Mouse (Mus musculus): ENCODE data around the gene Tcn2. TPM values are rescaled to one million over a fixed set of nuclear protein-coding genes. Genes with fewer than 3 reads are reported as not detected.

Gene Tcn2
- polyA plus RNA-seq, 1 experiment: 62.0 TPM

DNA sequence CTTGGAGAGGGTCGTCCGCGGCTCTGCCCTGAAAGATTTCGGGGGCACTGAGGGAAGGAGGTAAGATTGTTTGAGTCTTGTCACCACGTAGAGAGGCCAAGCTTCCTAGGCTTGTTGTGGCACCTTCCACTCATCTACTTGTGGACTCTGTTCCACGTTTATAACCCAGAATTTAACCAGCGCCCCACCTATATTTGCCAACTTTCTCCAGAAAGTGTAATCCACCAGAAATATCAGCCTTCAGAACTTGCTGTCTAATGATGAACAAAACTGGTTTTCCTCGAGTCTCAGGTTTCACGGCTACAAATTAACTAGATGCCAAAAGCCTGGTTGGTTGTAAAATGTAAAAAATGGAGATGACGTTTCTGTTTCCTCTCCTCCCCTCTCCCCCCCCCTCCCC, 36.5 kb downstream of the Tcn2 start:
- Histone ChIP-seq H3K27me3 (ENCODE audit: control insufficient read depth, insufficient read depth, low read length) (no peaks in the 10 kb centered on the region), H3K4me1 (ENCODE audit: control insufficient read depth, insufficient read depth, insufficient read length) (peaks cover 2% of the 10 kb centered on the region; the same call in 1 of the 2 replicates), H3K4me3 (ENCODE audit: extremely low read depth, insufficient read depth, insufficient read length) (peak overlapping the region; percentile 53; the same call in 1 of the 2 replicates), H3K27ac (ENCODE audit: insufficient read depth, low read length) (no peak overlapping the region), H3K36me3 (ENCODE audit: control insufficient read depth, insufficient read depth, low read length) (no peaks in the 10 kb centered on the region)
- TF ChIP-seq CTCF (IDR thresholded peaks at IDR 0.05; ENCODE audit: extremely low read depth, insufficient read depth, insufficient read length, insufficient replicate concordance) (no peak), POLR2A (IDR thresholded peaks at IDR 0.05; ENCODE audit: low read depth, low read length) (no peak)
- DNase-seq (ENCODE audit: low read depth in 1 of 2, low spot score in 2 of 2): peak in 1 of 2 experiments; percentile 11
- WGBS: 4% methylated on average over 10 of the region's 10 CpGs

DNA sequence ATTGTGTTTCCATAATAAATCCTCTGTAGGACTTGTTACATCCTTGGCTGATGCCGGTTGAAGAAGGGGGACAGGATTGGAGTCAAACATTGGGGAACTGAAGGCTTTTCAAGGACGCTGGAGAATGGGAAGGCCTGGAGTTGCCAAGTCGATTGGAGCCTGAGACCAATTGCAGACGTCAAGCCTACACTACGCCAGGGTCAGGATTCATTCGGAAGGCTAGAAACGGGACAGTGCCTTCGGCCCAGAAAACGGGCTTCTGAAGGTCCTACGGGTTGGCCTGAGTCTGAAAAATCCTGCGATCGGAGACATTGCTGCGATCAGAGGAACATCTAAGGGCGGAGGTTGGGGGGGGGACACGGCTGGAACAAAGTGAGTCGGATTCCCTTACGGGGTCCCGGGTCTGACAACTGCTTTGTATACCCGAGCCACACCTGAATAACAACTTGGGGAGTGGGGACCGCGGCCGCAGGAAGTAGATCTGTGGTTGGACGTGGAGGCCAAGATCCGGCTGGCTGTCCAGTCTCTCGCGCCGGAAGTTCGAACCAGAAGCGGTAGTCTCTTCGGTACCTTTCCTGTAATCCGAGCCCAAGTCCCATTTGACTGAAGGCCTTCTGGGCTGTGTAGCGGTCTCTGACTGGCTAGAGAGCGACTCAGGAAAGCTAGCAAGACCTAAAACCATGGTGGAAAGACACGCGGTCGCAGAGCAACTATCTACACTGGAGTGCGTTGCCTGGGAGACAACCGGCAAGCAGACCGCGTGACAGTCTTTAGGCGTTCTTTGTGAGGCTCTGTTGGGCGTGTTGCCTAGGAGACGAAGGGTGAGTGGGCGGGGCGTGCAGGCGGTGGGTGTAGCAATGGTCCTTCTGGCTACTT, 37.3 kb downstream of the Tcn2 start, which contains the start of the genes 4921536K21Rik and Dusp18:
TSS of gene 4921536K21Rik (minus strand) at position 693 of the 876 bp plus-strand sequence.
TSS of gene Dusp18 (plus strand) at position 835 of the 876 bp plus-strand sequence.
- H3K27ac ChIP-seq (ENCODE audit: insufficient read depth, low read length): no peak within 1 kb of the TSS

DNA sequence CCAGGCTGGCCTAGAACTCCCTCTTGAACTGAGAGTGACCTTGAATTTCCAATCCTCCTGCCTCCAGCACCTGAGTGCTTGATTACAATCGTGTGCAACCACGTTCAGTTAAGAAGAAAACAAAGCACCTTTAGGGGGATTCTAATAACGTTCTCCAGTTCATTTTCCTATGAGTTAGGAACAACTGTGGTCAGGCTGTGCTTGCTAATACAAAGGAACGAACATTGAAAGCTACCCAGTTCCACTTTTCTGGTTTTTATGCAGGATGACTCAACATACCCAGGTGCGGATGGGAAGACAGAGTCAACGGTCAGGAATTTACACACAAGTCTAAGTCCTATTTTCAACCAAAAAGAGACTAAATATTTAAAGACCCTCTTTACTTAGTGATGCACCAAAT, 38.0 kb downstream of the Tcn2 start:
- H3K27ac ChIP-seq (ENCODE audit: insufficient read depth, low read length): no peak overlapping the region
- H3K27me3 ChIP-seq (ENCODE audit: control insufficient read depth, insufficient read depth, low read length): no peaks in the 10 kb centered on the region
- no peak for DNase-seq (ENCODE audit: low read depth in 1 of 2, low spot score in 2 of 2)
- H3K4me3 ChIP-seq (ENCODE audit: extremely low read depth, insufficient read depth, insufficient read length): no peak overlapping the region
- H3K36me3 ChIP-seq (ENCODE audit: control insufficient read depth, insufficient read depth, low read length): no peaks in the 10 kb centered on the region
- WGBS: 83% methylated on average over 6 of the region's 6 CpGs
- TF ChIP-seq CTCF (IDR thresholded peaks at IDR 0.05; ENCODE audit: extremely low read depth, insufficient read depth, insufficient read length, insufficient replicate concordance): no peak
- TF ChIP-seq POLR2A (IDR thresholded peaks at IDR 0.05; ENCODE audit: low read depth, low read length): no peak
- H3K4me1 ChIP-seq (ENCODE audit: control insufficient read depth, insufficient read depth, insufficient read length): peaks cover 2% of the 10 kb centered on the region; the same call in 1 of the 2 replicates

More for the DNA sequence above, 37.3 kb downstream of the Tcn2 start, which contains the start of the genes 4921536K21Rik and Dusp18:
- Histone ChIP-seq H3K4me1 (ENCODE audit: control insufficient read depth, insufficient read depth, insufficient read length) (peaks cover 2% of the 10 kb centered on the region; the same call in 1 of the 2 replicates), H3K27me3 (ENCODE audit: control insufficient read depth, insufficient read depth, low read length) (no peaks in the 10 kb centered on the region), H3K4me3 (ENCODE audit: extremely low read depth, insufficient read depth, insufficient read length) (peak within 1 kb of the TSS; percentile 53), H3K36me3 (ENCODE audit: control insufficient read depth, insufficient read depth, low read length) (no peaks in the 10 kb centered on the region)
- TF ChIP-seq POLR2A (IDR thresholded peaks at IDR 0.05; ENCODE audit: low read depth, low read length) (no peak), CTCF (IDR thresholded peaks at IDR 0.05; ENCODE audit: extremely low read depth, insufficient read depth, insufficient read length, insufficient replicate concordance) (no peak)
- DNase-seq (ENCODE audit: low read depth in 1 of 2, low spot score in 2 of 2): peak; percentile 80 to 87
- WGBS: 18% methylated on average over 46 of the region's 46 CpGs

DNA sequence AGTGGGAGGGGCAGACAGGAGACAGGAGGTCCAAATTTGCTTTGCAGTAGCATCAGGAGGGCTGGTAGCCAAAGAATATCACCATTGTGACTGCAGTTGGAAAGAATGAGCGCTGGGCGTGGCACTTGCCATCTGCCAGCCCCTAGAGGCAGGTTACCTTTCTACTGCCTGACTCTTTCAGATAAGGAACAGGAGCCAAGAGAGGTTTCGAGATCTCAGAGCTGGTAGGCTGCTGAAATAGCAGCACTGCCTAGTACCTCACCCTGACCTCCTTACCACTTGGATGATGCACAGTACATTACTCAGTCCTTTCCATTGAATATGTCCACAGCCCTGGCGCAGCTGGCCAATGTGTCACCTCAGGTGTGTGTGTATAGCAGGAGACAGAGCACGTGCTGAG, 44.6 kb downstream of the Tcn2 start:
- H3K27me3 ChIP-seq (ENCODE audit: control insufficient read depth, insufficient read depth, low read length): no peaks in the 10 kb centered on the region
- DNase-seq (ENCODE audit: low read depth in 1 of 2, low spot score in 2 of 2): no peak
- H3K4me3 ChIP-seq (ENCODE audit: extremely low read depth, insufficient read depth, insufficient read length): no peak overlapping the region
- WGBS: 86% methylated on average over 5 of the region's 5 CpGs
- no peaks in the 10 kb centered on the region for H3K36me3 ChIP-seq (ENCODE audit: control insufficient read depth, insufficient read depth, low read length)
- TF ChIP-seq POLR2A (IDR thresholded peaks at IDR 0.05; ENCODE audit: low read depth, low read length) (no peak), CTCF (IDR thresholded peaks at IDR 0.05; ENCODE audit: extremely low read depth, insufficient read depth, insufficient read length, insufficient replicate concordance) (no peak)
- no peak overlapping the region for H3K27ac ChIP-seq (ENCODE audit: insufficient read depth, low read length)
- H3K4me1 ChIP-seq (ENCODE audit: control insufficient read depth, insufficient read depth, insufficient read length): no peaks in the 10 kb centered on the region

DNA sequence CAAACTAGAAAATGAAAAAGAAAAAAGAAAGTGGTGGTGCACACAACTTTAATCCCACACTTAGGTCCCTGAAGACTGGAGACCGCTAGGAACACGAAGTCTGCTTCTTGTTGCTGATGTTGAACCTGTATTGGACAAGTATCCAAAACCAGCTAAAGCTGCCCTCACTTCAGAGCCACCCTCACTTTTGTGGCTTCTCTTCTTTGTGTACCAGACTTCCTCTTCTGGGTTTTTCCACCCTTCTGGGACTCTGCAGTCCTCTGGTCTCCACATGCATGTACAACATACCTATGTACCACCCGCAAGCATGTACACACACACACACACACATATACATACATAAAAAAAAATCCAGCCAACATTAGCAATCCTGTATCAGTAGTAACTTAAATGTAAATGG, 48.2 kb downstream of the Tcn2 start:
- no peak for DNase-seq (ENCODE audit: low read depth in 1 of 2, low spot score in 2 of 2)
- H3K4me3 ChIP-seq (ENCODE audit: extremely low read depth, insufficient read depth, insufficient read length): no peak overlapping the region

DNA sequence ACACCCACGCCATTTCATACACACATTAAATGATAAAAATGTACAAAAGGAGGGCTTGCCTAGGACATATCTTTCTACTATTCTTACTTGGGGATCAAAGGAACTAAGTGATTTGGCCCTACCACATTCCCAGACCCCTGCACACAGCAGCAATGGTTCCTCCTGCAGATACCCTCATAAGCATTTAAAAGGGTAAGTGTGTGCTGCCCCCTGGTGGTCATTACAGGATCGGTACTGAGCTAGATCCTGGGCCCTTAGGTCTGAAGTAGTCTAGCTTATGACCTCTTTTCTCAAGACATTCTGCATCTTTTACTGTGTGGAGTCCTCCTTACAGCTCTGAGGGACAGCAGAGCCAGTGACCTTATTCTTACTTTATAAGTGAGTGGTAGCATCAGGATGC, 52.1 kb downstream of the Tcn2 start:
- peak; percentile 34 to 58 for DNase-seq (ENCODE audit: low read depth in 1 of 2, low spot score in 2 of 2)
- H3K27me3 ChIP-seq (ENCODE audit: control insufficient read depth, insufficient read depth, low read length): no peaks in the 10 kb centered on the region
- H3K4me1 ChIP-seq (ENCODE audit: control insufficient read depth, insufficient read depth, insufficient read length): no peaks in the 10 kb centered on the region
- H3K36me3 ChIP-seq (ENCODE audit: control insufficient read depth, insufficient read depth, low read length): no peaks in the 10 kb centered on the region
- no peak overlapping the region for H3K4me3 ChIP-seq (ENCODE audit: extremely low read depth, insufficient read depth, insufficient read length)
- 39% methylated on average over 2 of the region's 2 CpGs for WGBS
- TF ChIP-seq POLR2A (IDR thresholded peaks at IDR 0.05; ENCODE audit: low read depth, low read length) (no peak), CTCF (IDR thresholded peaks at IDR 0.05; ENCODE audit: extremely low read depth, insufficient read depth, insufficient read length, insufficient replicate concordance) (peak; percentile 56; the same call in 1 of the 2 replicates)
- H3K27ac ChIP-seq (ENCODE audit: insufficient read depth, low read length): no peak overlapping the region

More for the DNA sequence above, 48.2 kb downstream of the Tcn2 start:
- TF ChIP-seq POLR2A (IDR thresholded peaks at IDR 0.05; ENCODE audit: low read depth, low read length) (no peak), CTCF (IDR thresholded peaks at IDR 0.05; ENCODE audit: extremely low read depth, insufficient read depth, insufficient read length, insufficient replicate concordance) (no peak)
- Histone ChIP-seq H3K27me3 (ENCODE audit: control insufficient read depth, insufficient read depth, low read length) (no peaks in the 10 kb centered on the region), H3K27ac (ENCODE audit: insufficient read depth, low read length) (no peak overlapping the region), H3K36me3 (ENCODE audit: control insufficient read depth, insufficient read depth, low read length) (no peaks in the 10 kb centered on the region), H3K4me1 (ENCODE audit: control insufficient read depth, insufficient read depth, insufficient read length) (no peaks in the 10 kb centered on the region)
- WGBS: 34% methylated on average over 3 of the region's 3 CpGs
